Mouse (Mus musculus) testis, adult 2 months (tissue): ENCODE results near the gene Actg1. TPM values are rescaled to one million over a fixed set of nuclear protein-coding genes. Genes with fewer than 3 reads are reported as not detected.

ENCODE experiments used
- H3K27ac ChIP-seq: fragments of 200-500 bp; 2 replicates; pipeline ENCODE4 v1.5.1; 2012; ENCODE audit warnings: low read depth, low read length; ENCODE audit not compliant: control insufficient read depth, insufficient read depth
- H3K27me3 ChIP-seq: fragments of 200-500 bp; 2 replicates; pipeline ENCODE4 v1.6.1; 2012; ENCODE audit warnings: mild to moderate bottlenecking, low read length, moderate library complexity; ENCODE audit not compliant: control insufficient read depth, insufficient read depth
- H3K36me3 ChIP-seq: fragments of 200-500 bp; 2 replicates; pipeline ENCODE4 v1.6.1; 2012; ENCODE audit warnings: mild to moderate bottlenecking, low read length; ENCODE audit not compliant: control insufficient read depth, insufficient read depth
- H3K4me1 ChIP-seq: fragments of 200-500 bp; 2 replicates; pipeline ENCODE4 v1.6.1; 2012; ENCODE audit warnings: low read length; ENCODE audit not compliant: control insufficient read depth, insufficient read depth
- H3K4me3 ChIP-seq: fragments of 200-500 bp; 2 replicates; pipeline ENCODE4 v1.5.1; 2012; ENCODE audit warnings: low read depth, mild to moderate bottlenecking, low read length, moderate library complexity, mixed read lengths; ENCODE audit not compliant: control insufficient read depth
- CTCF ChIP-seq: fragments of 200-500 bp; IDR thresholded peaks from 2 replicates; pipeline ENCODE4 v1.5.1; 2012; ENCODE audit warnings: low read depth, mild to moderate bottlenecking, inconsistent platforms, low read length, moderate library complexity; ENCODE audit not compliant: control insufficient read depth, insufficient read depth, insufficient replicate concordance
- POLR2A ChIP-seq: fragments of 200-500 bp; IDR thresholded peaks from 2 replicates; pipeline ENCODE4 v1.6.1; 2012; ENCODE audit warnings: low read depth, mild to moderate bottlenecking, inconsistent platforms, low read length, moderate library complexity; ENCODE audit not compliant: control insufficient read depth
- polyA plus RNA-seq: library from polyadenylated mRNA; depleted of rRNA; stranded (reverse); fragments of >200 nt; gene quantifications from 2 replicates; pipeline ENCODE4 v1.2.3, GENCODE M21; 2012

Actg1 gene
- polyA plus RNA-seq, 1 experiment, result 672 TPM

DNA sequence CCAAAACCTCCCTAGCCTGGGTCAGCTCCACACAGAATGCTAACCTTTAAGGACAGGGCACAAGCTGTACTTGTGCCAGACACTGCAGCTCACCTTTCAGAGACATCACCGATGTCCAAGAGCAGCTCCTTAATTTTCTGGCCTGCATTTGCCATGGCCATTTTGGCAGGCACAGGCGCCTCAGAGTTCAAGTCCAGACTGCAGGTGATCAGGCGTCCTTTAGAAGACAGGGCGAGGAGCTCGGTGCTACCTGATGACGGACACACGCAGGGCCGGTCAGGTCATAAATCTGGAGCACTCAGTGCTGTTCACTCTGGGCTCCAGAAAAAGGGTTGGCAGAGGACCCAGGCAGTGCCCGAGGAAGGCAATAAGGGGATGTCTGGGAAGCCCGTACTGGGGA lies 27.0 kb upstream of the Actg1 start:
- Histone ChIP-seq H3K27me3 (no peaks in the 10 kb centered on the region), H3K27ac (no peak overlapping the region), H3K4me1 (peaks cover 17% of the 10 kb centered on the region), H3K4me3 (no peak overlapping the region), H3K36me3 (no peaks in the 10 kb centered on the region; the same call in none of the 2 replicates)
- TF ChIP-seq POLR2A, result no peak
- TF ChIP-seq CTCF, result no peak

DNA sequence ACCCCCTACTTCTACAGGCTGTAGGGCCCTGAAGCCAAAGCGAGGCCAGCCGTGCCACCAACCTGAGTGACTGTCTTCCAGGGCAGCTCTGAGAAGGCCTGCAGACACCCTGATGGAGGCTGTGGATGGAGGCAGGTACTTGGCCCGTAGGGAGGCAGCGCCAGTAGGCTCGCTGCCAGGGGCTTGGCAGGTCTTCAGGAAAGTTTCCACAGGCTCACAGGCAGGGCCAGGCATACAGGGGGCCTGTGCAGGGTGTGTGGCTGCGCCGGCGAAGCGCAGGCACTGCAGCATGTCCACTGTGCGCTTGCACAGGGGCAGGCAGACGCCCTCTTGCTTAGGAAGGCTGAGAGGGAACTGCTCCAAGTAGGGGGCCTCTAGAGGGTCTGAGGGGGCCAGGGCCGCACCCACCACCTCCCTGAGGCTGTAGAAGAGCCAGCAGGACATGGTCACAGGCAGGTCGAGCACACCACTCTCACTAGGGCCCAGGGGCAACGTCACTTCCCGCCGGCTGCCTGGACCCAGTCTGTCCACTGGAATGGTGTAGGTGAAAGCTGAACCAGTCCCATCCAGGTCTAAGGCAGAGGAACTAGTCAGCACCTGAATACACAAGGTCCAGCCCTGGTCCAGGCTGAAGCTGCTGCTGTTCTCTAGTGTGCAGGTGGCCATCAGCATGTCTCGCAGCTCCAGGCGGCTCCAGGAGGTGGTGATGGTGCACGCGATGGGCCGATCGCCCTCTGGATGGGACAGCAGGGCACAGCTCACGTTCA lies 25.7 kb upstream of the Actg1 start:
- Histone ChIP-seq H3K27me3 (no peaks in the 10 kb centered on the region), H3K36me3 (no peaks in the 10 kb centered on the region; the same call in none of the 2 replicates), H3K27ac (no peak overlapping the region), H3K4me1 (peaks cover 15% of the 10 kb centered on the region), H3K4me3 (no peak overlapping the region)
- TF ChIP-seq CTCF, result no peak
- no peak for TF ChIP-seq POLR2A

GRCm38 (mm10) chr11:120373025-120373424 lies 24.7 kb upstream of the Actg1 start:
- H3K36me3 ChIP-seq, result no peaks in the 10 kb centered on the region; the same call in none of the 2 replicates
- TF ChIP-seq POLR2A (no peak), CTCF (no peak)
- peaks cover 10% of the 10 kb centered on the region for H3K4me1 ChIP-seq
- no peak overlapping the region for H3K27ac ChIP-seq
- no peaks in the 10 kb centered on the region for H3K27me3 ChIP-seq
- H3K4me3 ChIP-seq, result no peak overlapping the region

GRCm38 (mm10) chr11:120369656-120370055 lies 21.3 kb upstream of the Actg1 start:
- Histone ChIP-seq H3K27ac (no peak overlapping the region), H3K36me3 (no peaks in the 10 kb centered on the region; the same call in none of the 2 replicates), H3K4me1 (no peaks in the 10 kb centered on the region), H3K27me3 (no peaks in the 10 kb centered on the region), H3K4me3 (no peak overlapping the region)
- TF ChIP-seq CTCF, result peak; percentile 51; the same call in 1 of the 2 replicates
- TF ChIP-seq POLR2A, result no peak

DNA sequence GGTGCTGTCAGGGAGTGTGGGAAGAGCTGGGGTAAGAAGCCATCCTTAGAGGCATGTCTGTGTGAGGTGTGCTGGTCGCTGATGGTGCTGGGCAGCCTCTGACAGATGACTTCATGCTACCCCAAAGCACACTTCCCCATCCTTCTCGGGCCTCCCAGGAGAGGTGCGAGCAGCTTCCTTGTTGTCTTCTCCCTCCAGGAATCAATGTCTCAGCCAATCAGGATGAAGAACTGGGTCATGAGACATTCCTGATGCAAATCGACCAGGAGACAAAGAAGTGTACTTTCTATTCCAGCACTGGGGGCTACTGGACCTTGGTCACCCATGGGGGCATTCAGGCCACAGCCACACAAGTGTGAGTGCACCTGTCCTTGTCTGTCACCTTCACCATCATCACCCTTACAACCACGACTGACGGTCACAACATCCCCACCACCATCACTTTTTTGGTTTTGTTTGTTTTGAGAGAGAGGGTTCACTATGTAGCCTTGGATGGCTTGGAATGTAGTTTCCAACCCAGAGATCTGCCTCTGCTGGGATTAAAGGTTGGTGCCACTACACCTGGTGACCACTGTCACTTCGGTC lies 18.2 kb upstream of the Actg1 start:
- TF ChIP-seq CTCF, result no peak
- TF ChIP-seq POLR2A, result no peak
- H3K4me3 ChIP-seq, result no peak overlapping the region
- H3K27ac ChIP-seq, result no peak overlapping the region
- no peaks in the 10 kb centered on the region for H3K27me3 ChIP-seq
- no peaks in the 10 kb centered on the region for H3K4me1 ChIP-seq
- H3K36me3 ChIP-seq, result no peaks in the 10 kb centered on the region; the same call in 1 of the 2 replicates

GRCm38 (mm10) chr11:120362891-120363290 lies 14.5 kb upstream of the Actg1 start:
- TF ChIP-seq POLR2A (no peak), CTCF (no peak)
- Histone ChIP-seq H3K27ac (no peak overlapping the region), H3K4me1 (no peaks in the 10 kb centered on the region)

DNA sequence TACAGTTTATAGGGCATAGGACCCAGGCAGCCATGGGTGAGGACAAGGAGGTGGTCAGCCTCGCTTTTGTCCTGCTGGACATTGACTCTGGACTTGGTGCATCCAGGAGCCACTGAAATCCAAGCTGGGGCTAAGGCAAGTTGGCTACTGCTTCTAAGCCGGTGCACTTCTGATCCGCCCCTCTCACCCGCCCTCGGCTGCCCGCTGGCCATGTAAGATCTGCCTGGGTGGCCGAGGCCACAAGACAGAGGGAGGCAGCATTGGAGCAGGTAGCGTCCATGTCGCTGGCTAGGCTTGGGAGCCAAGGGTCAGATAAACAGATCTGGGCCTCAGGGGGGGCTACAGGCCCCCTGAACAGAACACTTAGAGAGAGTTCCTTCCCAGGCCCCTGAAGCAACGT lies 13.0 kb upstream of the Actg1 start, which contains the start of gene Fscn2:
Gene Fscn2, plus strand, starts transcription at position 240 of the 400 bp plus-strand sequence.
- Histone ChIP-seq H3K27ac (no peak within 1 kb of the TSS), H3K4me3 (no peak within 1 kb of the TSS)

More at GRCm38 (mm10) chr11:120362891-120363290, 14.5 kb upstream of the Actg1 start:
- Histone ChIP-seq H3K27me3 (no peaks in the 10 kb centered on the region), H3K36me3 (no peaks in the 10 kb centered on the region), H3K4me3 (no peak overlapping the region)

DNA sequence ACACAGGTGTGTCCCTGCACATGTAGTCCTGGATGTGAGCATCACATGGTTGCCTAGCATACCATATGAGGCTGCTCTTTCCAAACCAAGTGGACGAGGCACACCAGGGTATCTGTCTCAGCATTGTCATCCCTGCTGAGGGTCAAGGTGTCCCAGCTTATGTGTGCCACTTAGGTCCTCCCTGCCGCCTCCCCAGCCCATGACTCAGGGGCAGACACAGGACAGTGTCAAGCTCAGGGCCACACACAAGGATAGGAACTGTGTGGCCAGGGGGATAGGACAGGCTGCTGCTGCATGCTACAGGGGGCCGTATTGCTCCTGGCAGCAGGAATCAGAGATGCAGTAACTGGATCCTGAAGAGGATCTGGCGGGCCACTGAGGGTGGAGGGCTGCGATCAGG lies 12.4 kb upstream of the Actg1 start:
- H3K4me1 ChIP-seq, result no peaks in the 10 kb centered on the region; the same call in 1 of the 2 replicates
- no peak overlapping the region for H3K4me3 ChIP-seq
- H3K36me3 ChIP-seq, result no peaks in the 10 kb centered on the region
- TF ChIP-seq POLR2A, result no peak
- no peak for TF ChIP-seq CTCF
- H3K27ac ChIP-seq, result no peak overlapping the region
- H3K27me3 ChIP-seq, result no peaks in the 10 kb centered on the region

More for the DNA sequence above, 13.0 kb upstream of the Actg1 start, which contains the start of gene Fscn2:
- Histone ChIP-seq H3K27me3 (no peaks in the 10 kb centered on the region), H3K4me1 (no peaks in the 10 kb centered on the region; the same call in 1 of the 2 replicates), H3K36me3 (no peaks in the 10 kb centered on the region)
- TF ChIP-seq POLR2A (no peak), CTCF (no peak)
